Mouse (Mus musculus) brown adipose tissue, adult 24 weeks (tissue): ENCODE measurements around the gene 1700047I17Rik2. TPM values are rescaled to one million over a fixed set of nuclear protein-coding genes. Genes with fewer than 3 reads are reported as not detected.
"Not testable (repeated sequence)": the region's sequence is repeated elsewhere in the genome, so short reads cannot be mapped to it uniquely, and the experiment has no call there.

Experiments used
- H3K27ac ChIP-seq: fragments of 200-500 bp; replicated peaks from 2 replicates; pipeline ENCODE4 v1.5.1; 2012; ENCODE audit warnings: low read depth, mild to moderate bottlenecking, low read length
- H3K4me1 ChIP-seq: fragments of 200-500 bp; 2 replicates; pipeline ENCODE4 v1.6.1; 2012; ENCODE audit warnings: low read length, mixed read lengths; ENCODE audit not compliant: control insufficient read depth, insufficient read depth, insufficient read length
- H3K4me3 ChIP-seq: fragments of 200-500 bp; 2 replicates; pipeline ENCODE4 v1.5.1; 2012; ENCODE audit warnings: low read depth, mild to moderate bottlenecking, low read length, moderate library complexity; ENCODE audit not compliant: insufficient read depth
- polyA plus RNA-seq: library from polyadenylated mRNA; stranded (reverse); fragments of >200 nt; gene quantifications from 2 replicates; pipeline ENCODE4 v1.2.4, GENCODE M21; 2012; ENCODE audit not compliant: missing spikeins, insufficient read depth, insufficient read length

The 1700047I17Rik2 gene
- polyA plus RNA-seq, result 14.5 TPM in 1 of 2 replicates, not detected in the other

DNA sequence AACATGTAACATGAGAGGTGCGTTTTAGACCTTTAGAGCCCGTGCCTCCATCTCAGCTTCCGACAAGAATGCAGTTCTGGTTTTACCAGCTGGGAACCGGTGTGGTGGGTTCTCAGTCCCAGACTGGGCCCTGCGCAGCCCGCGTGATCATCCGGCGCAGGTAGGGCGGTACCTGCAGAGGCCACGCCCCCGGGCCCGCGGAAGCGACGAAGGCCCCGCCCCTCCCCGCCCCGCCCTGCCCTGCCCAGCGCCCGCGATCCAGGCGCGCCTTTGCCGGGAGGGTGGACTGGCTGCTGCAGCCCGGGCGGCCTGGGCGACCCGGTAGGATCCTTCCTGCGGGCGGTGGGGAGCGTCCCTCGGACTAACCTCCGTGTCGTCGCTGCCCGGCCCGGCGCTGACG is at the start of gene 1700047I17Rik2:
1700047I17Rik2 (plus strand) TSS at position 287 of the 400 bp plus-strand sequence.
- H3K27ac ChIP-seq, H3K4me1 ChIP-seq, H3K4me3 ChIP-seq: not testable (repeated sequence)

DNA sequence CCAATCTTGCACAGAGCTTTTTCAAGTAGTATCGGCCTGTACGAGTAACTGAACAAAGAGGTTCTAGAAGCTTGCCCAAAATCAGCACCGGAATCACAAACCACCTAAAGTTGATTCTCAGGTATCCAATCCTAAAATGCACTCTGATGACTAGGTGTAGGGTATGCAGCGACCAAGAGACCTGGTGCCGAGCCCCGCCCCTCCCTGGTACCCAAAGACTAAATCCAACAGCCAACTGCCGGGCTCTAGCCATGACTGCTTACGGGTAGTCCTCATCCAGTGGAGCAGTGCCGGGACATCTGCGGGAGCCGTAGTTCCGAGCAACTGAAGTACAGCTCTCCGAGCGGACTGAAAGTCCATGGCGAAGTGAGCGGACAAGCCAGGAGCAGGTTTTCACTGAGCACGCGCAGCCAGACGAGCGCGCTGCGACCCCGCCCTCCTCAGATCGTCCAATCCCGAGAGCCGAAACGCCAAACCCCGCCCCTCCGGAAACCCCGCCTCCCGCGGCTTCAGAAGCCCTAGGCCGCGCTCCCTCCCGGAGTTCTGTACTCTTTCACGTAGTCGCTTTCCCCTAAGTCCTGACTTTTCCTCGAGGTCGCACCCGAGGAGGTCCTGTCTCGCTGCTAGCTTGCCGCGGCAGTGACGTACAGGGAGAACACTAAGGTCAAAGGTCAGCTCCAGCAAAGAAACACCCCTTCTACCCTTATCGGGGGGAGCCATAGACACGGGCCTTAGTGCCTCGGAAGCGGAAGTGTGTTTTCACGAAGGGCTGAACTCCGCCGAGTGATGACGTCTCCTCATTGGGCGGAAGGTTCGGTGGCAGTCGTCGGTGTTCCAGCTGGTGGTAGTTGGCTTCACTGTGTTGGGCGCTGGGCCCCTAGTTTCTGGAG is 44.6 kb upstream of the 1700047I17Rik2 start, which contains the start of gene Srp54b:
Srp54b (plus strand) TSS at position 546 of the 890 bp plus-strand sequence.
- H3K27ac ChIP-seq, H3K4me1 ChIP-seq: not testable (repeated sequence)
- H3K4me3 ChIP-seq, result peak within 1 kb of the TSS; percentile 42

DNA sequence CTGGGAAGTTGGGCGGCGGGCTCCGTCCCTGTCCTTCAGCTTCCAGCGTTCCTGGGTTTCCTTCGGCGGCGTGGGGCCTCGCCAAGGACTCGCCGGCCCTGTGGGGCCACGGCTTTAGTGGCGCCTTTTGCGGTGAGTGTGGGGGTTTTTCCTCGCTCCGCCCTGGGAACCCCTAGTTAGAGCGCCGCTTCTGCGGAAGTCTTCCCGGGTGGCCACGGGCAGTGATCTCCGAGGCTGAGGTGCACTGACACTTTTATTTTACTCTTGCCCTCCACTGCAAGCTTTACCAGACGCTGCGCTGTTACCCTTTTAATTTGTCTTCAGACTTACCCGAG is 44.0 kb upstream of the 1700047I17Rik2 start:
- H3K4me1 ChIP-seq, H3K27ac ChIP-seq: not testable (repeated sequence)
- H3K4me3 ChIP-seq, result peak overlapping the region; percentile 42

DNA sequence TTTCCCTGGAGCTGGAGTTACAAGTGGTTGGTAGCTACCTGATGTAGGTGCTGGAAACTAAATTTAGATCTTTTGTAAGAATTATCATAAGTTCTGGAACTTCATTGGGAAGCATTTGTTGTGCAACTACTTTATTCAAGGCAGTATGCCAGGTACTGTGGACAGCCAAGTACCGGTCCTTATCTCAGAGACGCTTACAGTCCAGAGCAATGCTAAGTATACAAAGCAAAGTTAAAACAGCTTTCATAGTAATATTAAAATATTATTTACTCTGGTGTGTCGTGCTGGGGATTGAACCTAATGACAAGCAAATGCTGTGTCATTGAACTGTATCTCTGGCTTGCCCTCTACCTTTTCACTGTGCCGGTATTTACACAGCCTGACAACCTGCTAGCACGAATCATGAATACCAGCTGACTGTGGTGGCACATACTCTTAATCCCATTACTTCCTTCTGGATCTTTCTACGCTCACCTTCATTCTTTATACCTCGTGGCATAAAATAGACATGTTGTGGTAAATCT is 32.3 kb upstream of the 1700047I17Rik2 start:
- not testable (repeated sequence) for H3K27ac ChIP-seq, H3K4me1 ChIP-seq, H3K4me3 ChIP-seq

DNA sequence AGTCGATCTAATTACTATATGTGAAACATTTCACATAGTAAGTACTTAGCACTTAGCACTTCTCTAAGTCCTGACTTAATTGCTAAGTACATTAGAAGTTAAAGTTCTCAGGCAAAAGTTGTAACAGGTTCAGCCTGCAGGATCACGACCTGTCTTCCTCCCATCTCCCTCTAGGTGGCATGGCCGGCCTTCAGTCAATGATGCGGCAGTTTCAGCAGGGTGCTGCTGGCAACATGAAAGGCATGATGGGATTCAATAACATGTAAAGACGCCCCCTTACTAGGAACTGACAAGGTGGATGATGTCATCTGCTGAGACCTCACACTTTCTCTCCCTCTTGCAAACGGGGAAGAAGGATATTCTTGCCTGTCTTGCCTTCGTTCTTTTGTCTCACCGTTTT is 11.7 kb upstream of the 1700047I17Rik2 start:
- H3K27ac ChIP-seq, H3K4me3 ChIP-seq, H3K4me1 ChIP-seq: not testable (repeated sequence)

DNA sequence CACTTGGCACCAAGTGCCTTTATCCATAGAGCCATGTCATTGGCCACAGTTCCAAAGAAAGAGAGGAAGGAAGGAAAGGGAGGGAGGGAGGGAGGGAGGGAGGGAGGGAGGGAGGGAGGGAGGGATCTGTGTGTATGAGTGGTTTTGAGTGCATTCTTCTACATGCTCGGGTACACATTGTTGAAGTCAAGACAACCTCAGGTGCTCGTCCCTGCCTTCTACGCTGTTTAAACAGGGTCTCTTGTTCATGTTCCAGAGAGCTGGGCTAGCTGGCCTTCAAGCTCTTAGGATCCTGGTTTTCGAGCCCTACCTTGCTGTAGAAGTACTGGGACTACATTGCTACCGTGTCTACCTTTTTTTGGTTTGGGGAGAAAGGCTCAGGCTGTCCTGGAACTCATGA is 10.3 kb upstream of the 1700047I17Rik2 start:
- H3K4me3 ChIP-seq, H3K4me1 ChIP-seq, H3K27ac ChIP-seq: not testable (repeated sequence)

DNA sequence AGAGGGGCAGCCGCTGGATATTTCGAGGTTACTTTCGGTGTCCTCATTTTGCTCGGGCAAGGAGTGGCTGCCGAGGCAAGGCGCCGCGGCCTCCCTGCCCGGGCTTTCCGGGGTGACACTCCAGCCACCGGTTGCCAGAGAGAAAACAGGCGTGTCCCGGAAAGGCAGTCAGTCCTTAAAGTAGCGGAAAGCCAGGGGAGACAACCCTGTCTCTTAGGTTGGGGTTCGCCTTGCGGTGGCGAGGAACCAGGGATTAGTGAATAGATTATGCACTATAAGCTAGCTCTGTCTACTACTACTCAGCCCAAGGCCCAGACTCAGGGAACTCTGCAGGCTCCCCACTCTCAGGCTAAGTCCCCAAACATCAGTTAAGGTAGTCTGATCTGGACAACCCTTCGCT is 407 bp downstream of the 1700047I17Rik2 start:
- not testable (repeated sequence) for H3K4me3 ChIP-seq, H3K4me1 ChIP-seq, H3K27ac ChIP-seq

DNA sequence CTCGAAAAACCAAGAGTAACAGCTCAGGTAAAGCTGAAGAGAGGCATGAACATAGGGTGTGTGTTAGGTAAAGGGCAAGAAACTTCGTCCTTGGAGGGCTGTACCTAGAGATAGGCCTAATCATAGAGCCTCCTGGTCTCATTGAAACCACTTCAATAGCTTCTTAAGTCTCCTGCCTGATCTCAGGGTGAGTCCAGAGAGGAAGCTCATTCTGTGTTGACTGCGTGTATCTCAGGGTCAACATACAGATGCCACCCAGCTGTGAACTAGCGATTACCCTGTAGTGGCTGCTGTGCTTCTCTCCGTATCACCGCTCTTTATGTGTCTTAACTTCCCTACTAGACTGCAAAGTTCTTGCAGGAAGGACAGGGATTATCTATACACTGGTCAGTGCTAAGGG is 13.6 kb downstream of the 1700047I17Rik2 start:
- not testable (repeated sequence) for H3K4me3 ChIP-seq, H3K4me1 ChIP-seq, H3K27ac ChIP-seq

DNA sequence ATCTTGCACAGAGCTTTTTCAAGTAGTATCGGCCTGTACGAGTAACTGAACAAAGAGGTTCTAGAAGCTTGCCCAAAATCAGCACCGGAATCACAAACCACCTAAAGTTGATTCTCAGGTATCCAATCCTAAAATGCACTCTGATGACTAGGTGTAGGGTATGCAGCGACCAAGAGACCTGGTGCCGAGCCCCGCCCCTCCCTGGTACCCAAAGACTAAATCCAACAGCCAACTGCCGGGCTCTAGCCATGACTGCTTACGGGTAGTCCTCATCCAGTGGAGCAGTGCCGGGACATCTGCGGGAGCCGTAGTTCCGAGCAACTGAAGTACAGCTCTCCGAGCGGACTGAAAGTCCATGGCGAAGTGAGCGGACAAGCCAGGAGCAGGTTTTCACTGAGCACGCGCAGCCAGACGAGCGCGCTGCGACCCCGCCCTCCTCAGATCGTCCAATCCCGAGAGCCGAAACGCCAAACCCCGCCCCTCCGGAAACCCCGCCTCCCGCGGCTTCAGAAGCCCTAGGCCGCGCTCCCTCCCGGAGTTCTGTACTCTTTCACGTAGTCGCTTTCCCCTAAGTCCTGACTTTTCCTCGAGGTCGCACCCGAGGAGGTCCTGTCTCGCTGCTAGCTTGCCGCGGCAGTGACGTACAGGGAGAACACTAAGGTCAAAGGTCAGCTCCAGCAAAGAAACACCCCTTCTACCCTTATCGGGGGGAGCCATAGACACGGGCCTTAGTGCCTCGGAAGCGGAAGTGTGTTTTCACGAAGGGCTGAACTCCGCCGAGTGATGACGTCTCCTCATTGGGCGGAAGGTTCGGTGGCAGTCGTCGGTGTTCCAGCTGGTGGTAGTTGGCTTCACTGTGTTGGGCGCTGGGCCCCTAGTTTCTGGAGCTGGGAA is 30.5 kb downstream of the 1700047I17Rik2 start, which contains the start of gene Srp54c:
Srp54c (plus strand) TSS at position 543 of the 894 bp plus-strand sequence.
- not testable (repeated sequence) for H3K4me1 ChIP-seq, H3K27ac ChIP-seq
- peak within 1 kb of the TSS; percentile 56 for H3K4me3 ChIP-seq

DNA sequence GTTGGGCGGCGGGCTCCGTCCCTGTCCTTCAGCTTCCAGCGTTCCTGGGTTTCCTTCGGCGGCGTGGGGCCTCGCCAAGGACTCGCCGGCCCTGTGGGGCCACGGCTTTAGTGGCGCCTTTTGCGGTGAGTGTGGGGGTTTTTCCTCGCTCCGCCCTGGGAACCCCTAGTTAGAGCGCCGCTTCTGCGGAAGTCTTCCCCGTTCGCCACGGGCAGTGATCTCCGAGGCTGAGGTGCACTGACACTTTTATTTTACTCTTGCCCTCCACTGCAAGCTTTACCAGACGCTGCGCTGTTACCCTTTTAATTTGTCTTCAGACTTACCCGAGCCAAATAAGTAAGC is 31.1 kb downstream of the 1700047I17Rik2 start:
- H3K27ac ChIP-seq, H3K4me1 ChIP-seq: not testable (repeated sequence)
- peak overlapping the region; percentile 56 for H3K4me3 ChIP-seq

DNA sequence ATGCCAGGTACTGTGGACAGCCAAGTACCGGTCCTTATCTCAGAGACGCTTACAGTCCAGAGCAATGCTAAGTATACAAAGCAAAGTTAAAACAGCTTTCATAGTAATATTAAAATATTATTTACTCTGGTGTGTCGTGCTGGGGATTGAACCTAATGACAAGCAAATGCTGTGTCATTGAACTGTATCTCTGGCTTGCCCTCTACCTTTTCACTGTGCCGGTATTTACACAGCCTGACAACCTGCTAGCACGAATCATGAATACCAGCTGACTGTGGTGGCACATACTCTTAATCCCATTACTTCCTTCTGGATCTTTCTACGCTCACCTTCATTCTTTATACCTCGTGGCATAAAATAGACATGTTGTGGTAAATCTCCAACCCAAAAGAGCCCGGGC is 42.9 kb downstream of the 1700047I17Rik2 start:
- H3K27ac ChIP-seq, H3K4me1 ChIP-seq, H3K4me3 ChIP-seq: not testable (repeated sequence)

DNA sequence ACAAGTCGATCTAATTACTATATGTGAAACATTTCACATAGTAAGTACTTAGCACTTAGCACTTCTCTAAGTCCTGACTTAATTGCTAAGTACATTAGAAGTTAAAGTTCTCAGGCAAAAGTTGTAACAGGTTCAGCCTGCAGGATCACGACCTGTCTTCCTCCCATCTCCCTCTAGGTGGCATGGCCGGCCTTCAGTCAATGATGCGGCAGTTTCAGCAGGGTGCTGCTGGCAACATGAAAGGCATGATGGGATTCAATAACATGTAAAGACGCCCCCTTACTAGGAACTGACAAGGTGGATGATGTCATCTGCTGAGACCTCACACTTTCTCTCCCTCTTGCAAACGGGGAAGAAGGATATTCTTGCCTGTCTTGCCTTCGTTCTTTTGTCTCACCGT is 62.6 kb downstream of the 1700047I17Rik2 start:
- not testable (repeated sequence) for H3K4me3 ChIP-seq, H3K27ac ChIP-seq, H3K4me1 ChIP-seq

DNA sequence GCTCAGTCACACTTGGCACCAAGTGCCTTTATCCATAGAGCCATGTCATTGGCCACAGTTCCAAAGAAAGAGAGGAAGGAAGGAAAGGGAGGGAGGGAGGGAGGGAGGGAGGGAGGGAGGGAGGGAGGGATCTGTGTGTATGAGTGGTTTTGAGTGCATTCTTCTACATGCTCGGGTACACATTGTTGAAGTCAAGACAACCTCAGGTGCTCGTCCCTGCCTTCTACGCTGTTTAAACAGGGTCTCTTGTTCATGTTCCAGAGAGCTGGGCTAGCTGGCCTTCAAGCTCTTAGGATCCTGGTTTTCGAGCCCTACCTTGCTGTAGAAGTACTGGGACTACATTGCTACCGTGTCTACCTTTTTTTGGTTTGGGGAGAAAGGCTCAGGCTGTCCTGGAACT is 64.0 kb downstream of the 1700047I17Rik2 start:
- not testable (repeated sequence) for H3K4me3 ChIP-seq, H3K27ac ChIP-seq, H3K4me1 ChIP-seq
